Mouse (Mus musculus): ENCODE data around the gene Sh3pxd2a.

DNA sequence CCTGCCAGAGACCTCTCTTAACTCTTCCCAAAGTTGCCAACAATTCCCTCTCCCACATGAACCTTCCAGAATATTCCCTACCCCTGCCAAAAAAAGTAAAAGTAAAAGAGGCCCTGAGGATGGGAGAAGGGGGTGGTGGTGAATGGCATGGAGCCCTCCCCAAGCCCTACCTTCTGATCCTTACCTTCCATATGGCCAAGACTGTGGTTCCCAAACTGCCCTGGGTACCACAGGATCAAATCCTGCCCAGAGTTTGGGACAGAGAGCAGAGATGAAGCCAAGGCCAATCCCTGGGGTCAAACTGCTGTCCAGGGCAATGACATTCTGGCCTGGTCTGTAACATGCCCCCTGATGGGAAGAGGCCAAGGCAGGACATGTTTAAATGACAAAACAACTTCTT, 55.1 kb downstream of the Sh3pxd2a start:
- TF ChIP-seq CTCF (IDR thresholded peaks at IDR 0.05; ENCODE audit: low read depth), result no peak
- TF ChIP-seq EP300 (IDR thresholded peaks at IDR 0.05; ENCODE audit: low read depth), result no peak

Measured in liver, postnatal 0 days (tissue).